Mouse (Mus musculus): ENCODE results near the gene Rpl26.

GRCm38 (mm10) chr11:68905665-68906460 lies 4.5 kb downstream of the Rpl26 start:
- TF ChIP-seq POLR2A (IDR thresholded peaks at IDR 0.05; ENCODE audit: borderline replicate concordance, insufficient read depth, low read length) (no peak), CTCF (IDR thresholded peaks at IDR 0.05; ENCODE audit: borderline replicate concordance, insufficient read depth, low read depth, low read length) (no peak)
